8 mouse cellular contexts compared by ENCODE assay signal in genomic region chr4:76451019-76451552, GRCm38 (mm10).
DNase-seq lines count a peak whose midpoint lies in the region; ATAC-seq and TF ChIP-seq lines count a peak whose summit lies in the region.

No protein-coding gene starts in this region.

- 0 out of 2 replicates have a peak, but pooled peaks cover 4% of the 10 kb centered on the region for H3K4me1 ChIP-seq in hindbrain, postnatal 0 days (ENCODE audit: insufficient read depth, low read length)
- no peaks in the 10 kb centered on the region for H3K4me1 ChIP-seq in liver, embryonic 13.5 days (replicated peaks)

- peak overlapping the region; percentile 86 for H3K4me2 ChIP-seq in hindbrain, postnatal 0 days (ENCODE audit: low read depth, low read length)
- H3K4me2 ChIP-seq in liver, embryonic 13.5 days = peak overlapping the region; percentile 65

- DNase-seq in layer of hippocampus, adult 2 months (ENCODE audit: low spot score in 2 of 2) = no peak
- no peak for DNase-seq in layer of hippocampus, postnatal 10 days (ENCODE audit: low spot score in 2 of 2)
- DNase-seq in cerebellum, postnatal 25 days = peak; percentile 46 to 49
- DNase-seq in hindbrain, postnatal 0 days (ENCODE audit: low spot score) = peak; percentile 28
- no peak for DNase-seq in liver, embryonic 13.5 days
- DNase-seq in c-Kit-positive CD71-positive TER-119-positive erythroid progenitor cells, embryonic 14.5 days (ENCODE audit: low spot score) = no peak
- no peak for DNase-seq in thymus, postnatal 10 days (ENCODE audit: low spot score in 2 of 2)
- DNase-seq in frontal cortex, postnatal 10 days (ENCODE audit: low spot score in 2 of 2) = no peak

- H3K9me3 ChIP-seq in hindbrain, postnatal 0 days (ENCODE audit: low read length) = no peaks in the 10 kb centered on the region
- H3K9me3 ChIP-seq in liver, embryonic 13.5 days (replicated peaks) = no peaks in the 10 kb centered on the region

- WGBS in hindbrain, postnatal 0 days = 31% methylated on average over 8 of the region's 8 CpGs
- WGBS in liver, embryonic 13.5 days (ENCODE audit: insufficient replicate concordance) = 23% methylated on average over 8 of the region's 8 CpGs

- H3K9ac ChIP-seq in hindbrain, postnatal 0 days (replicated peaks; ENCODE audit: low read length) = peak overlapping the region; percentile 46; the same call in 1 of the 2 replicates
- H3K9ac ChIP-seq in liver, embryonic 13.5 days = no peak overlapping the region

- ATAC-seq in hindbrain, postnatal 0 days = no peak
- no peak for ATAC-seq in liver, embryonic 13.5 days (ENCODE audit: low read depth)

- H3K36me3 ChIP-seq in hindbrain, postnatal 0 days (ENCODE audit: insufficient read depth, low read length) = no peaks in the 10 kb centered on the region
- no peaks in the 10 kb centered on the region for H3K36me3 ChIP-seq in liver, embryonic 13.5 days

- H3K4me3 ChIP-seq in layer of hippocampus, adult 2 months = peak overlapping the region; percentile 46
- H3K4me3 ChIP-seq in hindbrain, postnatal 0 days (ENCODE audit: low read length) = peak overlapping the region; percentile 93
- peak overlapping the region; percentile 60; the same call in 1 of the 2 replicates for H3K4me3 ChIP-seq in liver, embryonic 13.5 days (replicated peaks)

- no peak for TF ChIP-seq CTCF in layer of hippocampus, adult 2 months (conservative IDR thresholded peaks at IDR 0.05)
- TF ChIP-seq CTCF in hindbrain, postnatal 0 days (IDR thresholded peaks at IDR 0.05; ENCODE audit: low read depth) = no peak

- peak overlapping the region; percentile 48; the same call in 1 of the 2 replicates for H3K27ac ChIP-seq in layer of hippocampus, adult 2 months
- peak overlapping the region; percentile 95; the same call in 1 of the 2 replicates for H3K27ac ChIP-seq in hindbrain, postnatal 0 days
- no peak overlapping the region for H3K27ac ChIP-seq in liver, embryonic 13.5 days

- H3K27me3 ChIP-seq in hindbrain, postnatal 0 days (ENCODE audit: insufficient read depth, low read length) = no peaks in the 10 kb centered on the region
- H3K27me3 ChIP-seq in liver, embryonic 13.5 days = peaks cover 44% of the 10 kb centered on the region

Comparison
In these comparisons a context has a peak if more than half of its experiments do, and no peak if none do; other contexts are left out.
1. DNase-seq: peak in cerebellum, postnatal 25 days (2 of 2) and hindbrain, postnatal 0 days (single experiment); none in layer of hippocampus, adult 2 months (0 of 2), layer of hippocampus, postnatal 10 days (0 of 2), liver, embryonic 13.5 days (single experiment), c-Kit-positive CD71-positive TER-119-positive erythroid progenitor cells, embryonic 14.5 days (single experiment), thymus, postnatal 10 days (0 of 2) and frontal cortex, postnatal 10 days (0 of 2).
2. Peak in every context shown above with its lines, with median percentiles within 50 percentile points of each other: H3K4me3 ChIP-seq.